Mouse (Mus musculus) lung, embryonic 14.5 days (tissue): Measurements from ENCODE around the gene Chst11. TPM values are rescaled to one million over a fixed set of nuclear protein-coding genes. Genes with fewer than 3 reads are reported as not detected.
A peak's percentile ranks its signal among the peaks of the same experiment; 100 is the strongest.

Source experiments
- ATAC-seq: fragments of 200-750 bp; cut with Nextera tagmentation; 2 replicates; pipeline ENCODE4 v1.8.0; 2017; ENCODE audit warnings: mild to moderate bottlenecking, moderate TSS enrichment, moderate library complexity; ENCODE audit not compliant: insufficient read depth
- DNase-seq: peaks from one replicate; pipeline ENCODE4 v3.0.0-alpha.2; 2015
- H3K27ac ChIP-seq: fragments of 300-500 bp; sonication (generic); 2 replicates; pipeline ENCODE4 v1.5.1; 2014; ENCODE audit warnings: low read depth, mild to moderate bottlenecking, moderate library complexity
- H3K27me3 ChIP-seq: fragments of 300-500 bp; sonication (generic); 2 replicates; pipeline ENCODE4 v1.6.1; 2014; ENCODE audit warnings: low read length, control low read depth; ENCODE audit not compliant: insufficient read depth
- H3K36me3 ChIP-seq: fragments of 300-500 bp; sonication (generic); 2 replicates; pipeline ENCODE4 v1.6.1; 2014; ENCODE audit warnings: control low read depth; ENCODE audit not compliant: insufficient read depth
- H3K4me1 ChIP-seq: fragments of 300-500 bp; sonication (generic); 2 replicates; pipeline ENCODE4 v1.6.1; 2014; ENCODE audit warnings: antibody characterized with exemption, control low read depth; ENCODE audit not compliant: insufficient read depth
- H3K4me2 ChIP-seq: fragments of 300-500 bp; sonication (generic); 2 replicates; pipeline ENCODE4 v1.6.1; 2014; ENCODE audit warnings: mild to moderate bottlenecking
- H3K4me3 ChIP-seq: fragments of 300-500 bp; sonication (generic); 2 replicates; pipeline ENCODE4 v1.5.1; 2014; ENCODE audit warnings: low read depth, low read length
- H3K9ac ChIP-seq: fragments of 300-500 bp; sonication (generic); 2 replicates; pipeline ENCODE4 v1.6.1; 2014
- H3K9me3 ChIP-seq: fragments of 300-500 bp; sonication (generic); 2 replicates; pipeline ENCODE4 v1.6.1; 2016; ENCODE audit warnings: low read depth, low read length, control low read depth
- CTCF ChIP-seq: IDR thresholded peaks from 2 replicates; pipeline ENCODE4 v1.5.1; 2016; ENCODE audit warnings: antibody characterized with exemption, low read depth
- WGBS: fragments of 180-500 bp; shearing (Covaris S2); extraction: QIAGEN DNeasy Blood & Tissue Kit; methylation state at CpG from one replicate; pipeline ENCODE4 v1.1.7; 2014; 5-methylcytosine and 5-hydroxymethylcytosine counted together
- polyA plus RNA-seq: library from polyadenylated mRNA; unstranded; fragments of >200 nt; fragmentation: Nextera tagmentation; extraction: Ambion mirVana; gene quantifications from 2 replicates; pipeline ENCODE4 v1.2.1, GENCODE M21; 2014

The Chst11 gene
- polyA plus RNA-seq, 1 experiment from 2014 or later = 2.6 TPM

GRCm38 (mm10) chr10:83191476-83191875, 206.2 kb downstream of the Chst11 start:
- H3K27ac ChIP-seq = no peak overlapping the region
- H3K4me1 ChIP-seq = no peaks in the 10 kb centered on the region
- 95% methylated on average over 17 of the region's 17 CpGs for WGBS
- no peaks in the 10 kb centered on the region for H3K27me3 ChIP-seq
- ATAC-seq = no peak
- no peaks in the 10 kb centered on the region for H3K9me3 ChIP-seq
- H3K9ac ChIP-seq = no peak overlapping the region
- no peak for DNase-seq
- H3K4me3 ChIP-seq = no peak overlapping the region
- no peak for TF ChIP-seq CTCF
- no peak overlapping the region for H3K4me2 ChIP-seq
- H3K36me3 ChIP-seq = no peaks in the 10 kb centered on the region

GRCm38 (mm10) chr10:83191982-83192381, 206.7 kb downstream of the Chst11 start:
- no peak overlapping the region for H3K4me3 ChIP-seq
- TF ChIP-seq CTCF = no peak
- 65% methylated on average over 6 of the region's 6 CpGs for WGBS
- no peak for DNase-seq
- no peak overlapping the region for H3K27ac ChIP-seq
- no peak overlapping the region for H3K4me2 ChIP-seq
- H3K27me3 ChIP-seq = no peaks in the 10 kb centered on the region
- no peaks in the 10 kb centered on the region for H3K36me3 ChIP-seq
- no peak overlapping the region for H3K9ac ChIP-seq
- no peaks in the 10 kb centered on the region for H3K9me3 ChIP-seq
- ATAC-seq = no peak
- H3K4me1 ChIP-seq = no peaks in the 10 kb centered on the region

- no peak overlapping the region for H3K4me3 ChIP-seq
- H3K9ac ChIP-seq = no peak overlapping the region
- no peak overlapping the region for H3K27ac ChIP-seq
- H3K36me3 ChIP-seq = no peaks in the 10 kb centered on the region
- DNase-seq (peak; percentile 79), ATAC-seq (no peak)
- H3K4me1 ChIP-seq = no peaks in the 10 kb centered on the region
- H3K27me3 ChIP-seq = no peaks in the 10 kb centered on the region
- H3K9me3 ChIP-seq = no peaks in the 10 kb centered on the region
- H3K4me2 ChIP-seq = no peak overlapping the region
- peak; percentile 78 for TF ChIP-seq CTCF
- WGBS = 50% methylated on average over 11 of the region's 11 CpGs
Measured at GRCm38 (mm10) chr10:83197690-83198336, 212.5 kb downstream of the Chst11 start.

- TF ChIP-seq CTCF = no peak
- H3K27me3 ChIP-seq = no peaks in the 10 kb centered on the region
- H3K4me2 ChIP-seq = no peak overlapping the region
- H3K9me3 ChIP-seq = no peaks in the 10 kb centered on the region
- DNase-seq (no peak), ATAC-seq (no peak)
- H3K9ac ChIP-seq = no peak overlapping the region
- 59% methylated on average over 5 of the region's 5 CpGs for WGBS
- H3K4me3 ChIP-seq = no peak overlapping the region
- H3K27ac ChIP-seq = no peak overlapping the region
- H3K36me3 ChIP-seq = no peaks in the 10 kb centered on the region
- no peaks in the 10 kb centered on the region for H3K4me1 ChIP-seq
Measured at GRCm38 (mm10) chr10:83198692-83199091, 213.4 kb downstream of the Chst11 start.

- Histone ChIP-seq H3K4me3 (no peak overlapping the region), H3K9me3 (no peaks in the 10 kb centered on the region), H3K4me1 (no peaks in the 10 kb centered on the region), H3K27me3 (no peaks in the 10 kb centered on the region), H3K36me3 (no peaks in the 10 kb centered on the region), H3K4me2 (no peak overlapping the region), H3K27ac (no peak overlapping the region), H3K9ac (no peak overlapping the region)
- TF ChIP-seq CTCF = no peak
- 69% methylated on average over 9 of the region's 9 CpGs for WGBS
- no peak for DNase-seq
- no peak for ATAC-seq
Measured at GRCm38 (mm10) chr10:83199290-83199689, 214.0 kb downstream of the Chst11 start.

GRCm38 (mm10) chr10:83201525-83201924, 216.2 kb downstream of the Chst11 start:
- TF ChIP-seq CTCF = no peak
- Histone ChIP-seq H3K36me3 (no peaks in the 10 kb centered on the region), H3K27ac (no peak overlapping the region), H3K27me3 (no peaks in the 10 kb centered on the region), H3K4me2 (no peak overlapping the region), H3K4me1 (no peaks in the 10 kb centered on the region), H3K4me3 (no peak overlapping the region), H3K9me3 (no peaks in the 10 kb centered on the region), H3K9ac (no peak overlapping the region)
- 86% methylated on average over 7 of the region's 7 CpGs for WGBS
- no peak for ATAC-seq
- no peak for DNase-seq

GRCm38 (mm10) chr10:83202906-83203702, 217.8 kb downstream of the Chst11 start:
- Histone ChIP-seq H3K9me3 (no peaks in the 10 kb centered on the region), H3K36me3 (no peaks in the 10 kb centered on the region), H3K4me2 (no peak overlapping the region), H3K9ac (no peak overlapping the region), H3K27me3 (no peaks in the 10 kb centered on the region), H3K4me3 (no peak overlapping the region), H3K27ac (no peak overlapping the region), H3K4me1 (no peaks in the 10 kb centered on the region)
- DNase-seq = no peak
- no peak for ATAC-seq
- 75% methylated on average over 14 of the region's 14 CpGs for WGBS
- no peak for TF ChIP-seq CTCF
